Mouse (Mus musculus) kidney, postnatal 0 days (tissue): ENCODE results near the gene Lgi4. TPM values are rescaled to one million over a fixed set of nuclear protein-coding genes. Genes with fewer than 3 reads are reported as not detected.

ENCODE experiments used
- ATAC-seq: fragments of 200-750 bp; cut with Nextera tagmentation; replicated peaks from 2 replicates; pipeline ENCODE4 v1.8.0; 2017; ENCODE audit warnings: low read depth, moderate number of reproducible peaks, moderate TSS enrichment, moderate library complexity; ENCODE audit not compliant: low FRiP score
- DNase-seq: peaks from one replicate; pipeline ENCODE4 v3.0.0-alpha.2; 2016; ENCODE audit warnings: low spot score
- H3K27ac ChIP-seq: fragments of 300-500 bp; sonication (generic); 2 replicates; pipeline ENCODE4 v1.5.1; 2014; ENCODE audit warnings: mild to moderate bottlenecking
- H3K27me3 ChIP-seq: fragments of 300-500 bp; sonication (generic); 2 replicates; pipeline ENCODE4 v1.6.1; 2014; ENCODE audit warnings: low read length, mixed read lengths; ENCODE audit not compliant: insufficient read depth
- H3K36me3 ChIP-seq: fragments of 300-500 bp; sonication (generic); 2 replicates; pipeline ENCODE4 v1.6.1; 2014; ENCODE audit warnings: low read length, mixed read lengths; ENCODE audit not compliant: insufficient read depth
- H3K4me1 ChIP-seq: fragments of 300-500 bp; sonication (generic); replicated peaks from 2 replicates; pipeline ENCODE4 v1.6.1; 2014; ENCODE audit warnings: antibody characterized with exemption, low read length, mixed read lengths; ENCODE audit not compliant: insufficient read depth
- H3K4me2 ChIP-seq: fragments of 300-500 bp; sonication (generic); 2 replicates; pipeline ENCODE4 v1.6.1; 2014; ENCODE audit warnings: mild to moderate bottlenecking, low read length, moderate library complexity, mixed read lengths
- H3K4me3 ChIP-seq: fragments of 300-500 bp; sonication (generic); replicated peaks from 2 replicates; pipeline ENCODE4 v1.5.1; 2014; ENCODE audit warnings: low read depth, low read length
- H3K9ac ChIP-seq: fragments of 300-500 bp; sonication (generic); 2 replicates; pipeline ENCODE4 v1.6.1; 2014; ENCODE audit warnings: low read depth, low read length
- H3K9me3 ChIP-seq: fragments of 300-500 bp; sonication (generic); replicated peaks from 2 replicates; pipeline ENCODE4 v1.6.1; 2016; ENCODE audit warnings: low read length, inconsistent platforms, mixed read lengths
- CTCF ChIP-seq: IDR thresholded peaks from 2 replicates; pipeline ENCODE4 v1.5.1; 2016; ENCODE audit warnings: antibody characterized with exemption, low read depth, mild to moderate bottlenecking, moderate library complexity
- WGBS: fragments of 180-500 bp; shearing (Covaris S2); extraction: QIAGEN DNeasy Blood & Tissue Kit; methylation state at CpG from one replicate; pipeline ENCODE4 v1.1.7; 2014; 5-methylcytosine and 5-hydroxymethylcytosine counted together
- polyA plus RNA-seq: library from polyadenylated mRNA; unstranded; fragments of >200 nt; fragmentation: Nextera tagmentation; extraction: Ambion mirVana; gene quantifications from 2 replicates; pipeline ENCODE4 v1.2.1, GENCODE M21; 2015

The Lgi4 gene
- polyA plus RNA-seq, 1 experiment from 2014 or later, result 0.24 TPM

GRCm38 (mm10) chr7:31110861-31111385, 51.8 kb downstream of the Lgi4 start:
- H3K27ac ChIP-seq, result no peak overlapping the region
- DNase-seq (no peak), ATAC-seq (no peak)
- no peaks in the 10 kb centered on the region for H3K36me3 ChIP-seq
- H3K4me2 ChIP-seq, result no peak overlapping the region
- H3K27me3 ChIP-seq, result no peaks in the 10 kb centered on the region
- WGBS, result 70% methylated on average over 15 of the region's 15 CpGs
- peaks cover 18% of the 10 kb centered on the region for H3K4me1 ChIP-seq
- H3K9me3 ChIP-seq, result no peaks in the 10 kb centered on the region
- H3K4me3 ChIP-seq, result no peak overlapping the region
- no peak for TF ChIP-seq CTCF
- H3K9ac ChIP-seq, result no peak overlapping the region

GRCm38 (mm10) chr7:31112036-31112435, 52.9 kb downstream of the Lgi4 start:
- Histone ChIP-seq H3K4me1 (peaks cover 19% of the 10 kb centered on the region), H3K27ac (no peak overlapping the region), H3K9ac (no peak overlapping the region), H3K4me2 (no peak overlapping the region), H3K27me3 (no peaks in the 10 kb centered on the region), H3K36me3 (no peaks in the 10 kb centered on the region), H3K4me3 (no peak overlapping the region), H3K9me3 (no peaks in the 10 kb centered on the region)
- ATAC-seq (no peak), DNase-seq (no peak)
- TF ChIP-seq CTCF, result no peak
- 36% methylated on average over 4 of the region's 4 CpGs for WGBS

GRCm38 (mm10) chr7:31113800-31114199, 54.7 kb downstream of the Lgi4 start:
- TF ChIP-seq CTCF, result no peak
- Histone ChIP-seq H3K27ac (peak overlapping the region; percentile 87; the same call in 1 of the 2 replicates), H3K9me3 (no peaks in the 10 kb centered on the region), H3K9ac (no peak overlapping the region), H3K36me3 (no peaks in the 10 kb centered on the region), H3K4me2 (peak overlapping the region; percentile 52), H3K4me3 (no peak overlapping the region), H3K27me3 (no peaks in the 10 kb centered on the region), H3K4me1 (peaks cover 19% of the 10 kb centered on the region)
- 75% methylated on average over 6 of the region's 6 CpGs for WGBS
- ATAC-seq, result no peak; the same call in 1 of the 2 replicates
- DNase-seq, result no peak

- no peaks in the 10 kb centered on the region for H3K9me3 ChIP-seq
- WGBS, result 54% methylated on average over 10 of the region's 10 CpGs
- H3K27ac ChIP-seq, result peak overlapping the region; percentile 87
- H3K4me1 ChIP-seq, result peaks cover 19% of the 10 kb centered on the region
- DNase-seq (no peak), ATAC-seq (peak; percentile 33; the same call in 1 of the 2 replicates)
- H3K9ac ChIP-seq, result peak overlapping the region; percentile 44
- peak overlapping the region; percentile 24 for H3K4me3 ChIP-seq
- H3K27me3 ChIP-seq, result no peaks in the 10 kb centered on the region
- H3K36me3 ChIP-seq, result no peaks in the 10 kb centered on the region
- peak; percentile 43; the same call in 1 of the 2 replicates for TF ChIP-seq CTCF
- H3K4me2 ChIP-seq, result peak overlapping the region; percentile 52
Observed at GRCm38 (mm10) chr7:31114646-31115045, 55.5 kb downstream of the Lgi4 start.

GRCm38 (mm10) chr7:31115182-31115581, 56.0 kb downstream of the Lgi4 start, which contains the start of gene Hpn:
Gene Hpn, minus strand, starts transcription at chr7:31115290.
- H3K4me3 ChIP-seq, result peak within 1 kb of the TSS; percentile 24
- WGBS, result 12% methylated on average over 13 of the region's 15 CpGs
- peak; percentile 84 for ATAC-seq
- H3K9ac ChIP-seq, result peak within 1 kb of the TSS; percentile 44
- no peaks in the 10 kb centered on the region for H3K9me3 ChIP-seq
- H3K27me3 ChIP-seq, result no peaks in the 10 kb centered on the region
- peak within 1 kb of the TSS; percentile 52 for H3K4me2 ChIP-seq
- no peaks in the 10 kb centered on the region for H3K36me3 ChIP-seq
- peaks cover 19% of the 10 kb centered on the region for H3K4me1 ChIP-seq
- H3K27ac ChIP-seq, result peak within 1 kb of the TSS; percentile 87
- TF ChIP-seq CTCF, result no peak
- DNase-seq, result no peak

GRCm38 (mm10) chr7:31115587-31116043, 56.5 kb downstream of the Lgi4 start:
- Histone ChIP-seq H3K36me3 (no peaks in the 10 kb centered on the region), H3K4me2 (peak overlapping the region; percentile 52), H3K4me1 (peaks cover 19% of the 10 kb centered on the region), H3K9ac (0 out of 2 replicates have a peak overlapping the region, but pooled peaks have one; percentile 15), H3K27me3 (no peaks in the 10 kb centered on the region), H3K9me3 (no peaks in the 10 kb centered on the region), H3K4me3 (no peak overlapping the region), H3K27ac (peak overlapping the region; percentile 87)
- ATAC-seq (peak; percentile 70), DNase-seq (no peak)
- 14% methylated on average over 17 of the region's 17 CpGs for WGBS
- no peak for TF ChIP-seq CTCF

GRCm38 (mm10) chr7:31116721-31117145, 57.6 kb downstream of the Lgi4 start:
- H3K4me1 ChIP-seq, result peaks cover 19% of the 10 kb centered on the region
- WGBS, result 43% methylated on average over 16 of the region's 16 CpGs
- H3K4me2 ChIP-seq, result no peak overlapping the region

More at GRCm38 (mm10) chr7:31116721-31117145, 57.6 kb downstream of the Lgi4 start:
- Histone ChIP-seq H3K9ac (no peak overlapping the region), H3K4me3 (no peak overlapping the region), H3K27ac (no peak overlapping the region), H3K36me3 (no peaks in the 10 kb centered on the region), H3K9me3 (no peaks in the 10 kb centered on the region), H3K27me3 (no peaks in the 10 kb centered on the region)
- no peak for ATAC-seq
- no peak for TF ChIP-seq CTCF
- no peak for DNase-seq
